Mouse (Mus musculus): ENCODE measurements around the gene Prkaa2.

- TF ChIP-seq POLR2A (IDR thresholded peaks at IDR 0.05; ENCODE audit: extremely low read depth, insufficient read depth, low read length) (no peak), CTCF (IDR thresholded peaks at IDR 0.05; ENCODE audit: low read depth, low read length) (no peak)
These were observed 49.8 kb upstream of the Prkaa2 start for GRCm38 (mm10) chr4:105159531-105159870.

Data from liver, adult 2 months (tissue).